Mouse (Mus musculus): ENCODE data around the gene Hmgcs2. TPM values are rescaled to one million over a fixed set of nuclear protein-coding genes. Genes with fewer than 3 reads are reported as not detected.

Gene Hmgcs2
- polyA plus RNA-seq, 1 experiment from 2014 or later: 1.3 TPM

- 93% methylated on average over 5 of the region's 5 CpGs for WGBS
- no peak overlapping the region for H3K27ac ChIP-seq
- peaks cover 18% of the 10 kb centered on the region for H3K4me1 ChIP-seq
- ATAC-seq (ENCODE audit: low FRiP score, low read depth): no peak
- no peaks in the 10 kb centered on the region for H3K36me3 ChIP-seq
- H3K9ac ChIP-seq: no peak overlapping the region
- no peaks in the 10 kb centered on the region for H3K27me3 ChIP-seq
- H3K4me3 ChIP-seq: no peak overlapping the region
- H3K9me3 ChIP-seq: no peaks in the 10 kb centered on the region
- H3K4me2 ChIP-seq (replicated peaks): no peak overlapping the region
Measured at GRCm38 (mm10) chr3:98283205-98283604, 3.0 kb downstream of the Hmgcs2 start.

GRCm38 (mm10) chr3:98291044-98291443 lies 10.8 kb downstream of the Hmgcs2 start:
- 91% methylated on average over 9 of the region's 9 CpGs for WGBS
- Histone ChIP-seq H3K9me3 (no peaks in the 10 kb centered on the region), H3K36me3 (no peaks in the 10 kb centered on the region), H3K9ac (no peak overlapping the region), H3K27ac (no peak overlapping the region), H3K27me3 (no peaks in the 10 kb centered on the region), H3K4me2 (replicated peaks) (no peak overlapping the region), H3K4me3 (no peak overlapping the region), H3K4me1 (no peaks in the 10 kb centered on the region)
- ATAC-seq (ENCODE audit: low FRiP score, low read depth): no peak

GRCm38 (mm10) chr3:98295965-98296364 lies 15.7 kb downstream of the Hmgcs2 start:
- ATAC-seq (ENCODE audit: low FRiP score, low read depth): no peak
- WGBS: 68% methylated on average over 10 of the region's 10 CpGs
- no peaks in the 10 kb centered on the region for H3K9me3 ChIP-seq

GRCm38 (mm10) chr3:98299391-98300100 lies 19.3 kb downstream of the Hmgcs2 start:
- 97% methylated on average over 1 of the region's 1 CpGs for WGBS
- no peak overlapping the region for H3K27ac ChIP-seq
- ATAC-seq (ENCODE audit: low FRiP score, low read depth): no peak

More at GRCm38 (mm10) chr3:98295965-98296364, 15.7 kb downstream of the Hmgcs2 start:
- Histone ChIP-seq H3K36me3 (no peaks in the 10 kb centered on the region), H3K9ac (no peak overlapping the region), H3K4me3 (no peak overlapping the region), H3K4me1 (no peaks in the 10 kb centered on the region), H3K27me3 (no peaks in the 10 kb centered on the region), H3K27ac (no peak overlapping the region), H3K4me2 (replicated peaks) (no peak overlapping the region)

GRCm38 (mm10) chr3:98300266-98300665 lies 20.0 kb downstream of the Hmgcs2 start:
- ATAC-seq (ENCODE audit: low FRiP score, low read depth): no peak
- Histone ChIP-seq H3K4me3 (no peak overlapping the region), H3K4me2 (replicated peaks) (no peak overlapping the region), H3K9ac (no peak overlapping the region), H3K27me3 (no peaks in the 10 kb centered on the region), H3K4me1 (no peaks in the 10 kb centered on the region), H3K9me3 (no peaks in the 10 kb centered on the region), H3K36me3 (no peaks in the 10 kb centered on the region), H3K27ac (no peak overlapping the region)
- 91% methylated on average over 4 of the region's 4 CpGs for WGBS

More at GRCm38 (mm10) chr3:98299391-98300100, 19.3 kb downstream of the Hmgcs2 start:
- no peaks in the 10 kb centered on the region for H3K27me3 ChIP-seq
- H3K9ac ChIP-seq: no peak overlapping the region
- H3K36me3 ChIP-seq: no peaks in the 10 kb centered on the region
- no peaks in the 10 kb centered on the region for H3K9me3 ChIP-seq
- no peaks in the 10 kb centered on the region for H3K4me1 ChIP-seq
- no peak overlapping the region for H3K4me3 ChIP-seq
- H3K4me2 ChIP-seq (replicated peaks): no peak overlapping the region

- H3K4me2 ChIP-seq (replicated peaks): no peak overlapping the region
Measured at GRCm38 (mm10) chr3:98301761-98302160, 21.5 kb downstream of the Hmgcs2 start.

GRCm38 (mm10) chr3:98308606-98309005 lies 28.4 kb downstream of the Hmgcs2 start:
- no peaks in the 10 kb centered on the region for H3K27me3 ChIP-seq
- H3K4me2 ChIP-seq (replicated peaks): no peak overlapping the region
- peaks cover 4% of the 10 kb centered on the region for H3K36me3 ChIP-seq
- no peaks in the 10 kb centered on the region for H3K9me3 ChIP-seq
- WGBS: 87% methylated on average over 6 of the region's 6 CpGs
- H3K9ac ChIP-seq: no peak overlapping the region
- H3K4me3 ChIP-seq: no peak overlapping the region
- no peak for ATAC-seq (ENCODE audit: low FRiP score, low read depth)
- H3K4me1 ChIP-seq: no peaks in the 10 kb centered on the region
- H3K27ac ChIP-seq: no peak overlapping the region

More at GRCm38 (mm10) chr3:98301761-98302160, 21.5 kb downstream of the Hmgcs2 start:
- no peaks in the 10 kb centered on the region for H3K27me3 ChIP-seq
- ATAC-seq (ENCODE audit: low FRiP score, low read depth): no peak
- no peaks in the 10 kb centered on the region for H3K9me3 ChIP-seq
- no peak overlapping the region for H3K4me3 ChIP-seq
- no peaks in the 10 kb centered on the region for H3K4me1 ChIP-seq
- H3K27ac ChIP-seq: no peak overlapping the region
- H3K36me3 ChIP-seq: no peaks in the 10 kb centered on the region
- H3K9ac ChIP-seq: no peak overlapping the region
- 86% methylated on average over 3 of the region's 3 CpGs for WGBS

- no peak overlapping the region for H3K27ac ChIP-seq
- H3K4me3 ChIP-seq: no peak overlapping the region
- no peaks in the 10 kb centered on the region for H3K27me3 ChIP-seq
- H3K9me3 ChIP-seq: no peaks in the 10 kb centered on the region
- WGBS: 89% methylated on average over 1 of the region's 1 CpGs
- ATAC-seq (ENCODE audit: low FRiP score, low read depth): no peak
- H3K4me1 ChIP-seq: no peaks in the 10 kb centered on the region
- H3K4me2 ChIP-seq (replicated peaks): no peak overlapping the region
- peaks cover 22% of the 10 kb centered on the region for H3K36me3 ChIP-seq
- no peak overlapping the region for H3K9ac ChIP-seq
Measured at GRCm38 (mm10) chr3:98310456-98310855, 30.2 kb downstream of the Hmgcs2 start.

- H3K36me3 ChIP-seq: peaks cover 39% of the 10 kb centered on the region
- H3K4me2 ChIP-seq (replicated peaks): no peak overlapping the region
- H3K4me3 ChIP-seq: no peak overlapping the region
- no peak overlapping the region for H3K27ac ChIP-seq
- WGBS: 43% methylated on average over 7 of the region's 7 CpGs
- no peaks in the 10 kb centered on the region for H3K9me3 ChIP-seq
- no peak overlapping the region for H3K9ac ChIP-seq
- ATAC-seq (ENCODE audit: low FRiP score, low read depth): no peak
- H3K27me3 ChIP-seq: no peaks in the 10 kb centered on the region
- peaks cover 14% of the 10 kb centered on the region for H3K4me1 ChIP-seq
Measured at GRCm38 (mm10) chr3:98312867-98313266, 32.6 kb downstream of the Hmgcs2 start.

- no peak for ATAC-seq (ENCODE audit: low FRiP score, low read depth)
- H3K4me2 ChIP-seq (replicated peaks): no peak overlapping the region
- no peaks in the 10 kb centered on the region for H3K9me3 ChIP-seq
- no peaks in the 10 kb centered on the region for H3K27me3 ChIP-seq
- no peak overlapping the region for H3K9ac ChIP-seq
- no peak overlapping the region for H3K27ac ChIP-seq
- H3K36me3 ChIP-seq: peaks cover 44% of the 10 kb centered on the region
- no peak overlapping the region for H3K4me3 ChIP-seq
- H3K4me1 ChIP-seq: peaks cover 20% of the 10 kb centered on the region
- 84% methylated on average over 9 of the region's 9 CpGs for WGBS
Measured at GRCm38 (mm10) chr3:98313294-98314155, 33.3 kb downstream of the Hmgcs2 start.

- H3K36me3 ChIP-seq: peaks cover 61% of the 10 kb centered on the region
- WGBS: 83% methylated on average over 2 of the region's 2 CpGs
- no peaks in the 10 kb centered on the region for H3K9me3 ChIP-seq
- H3K4me3 ChIP-seq: no peak overlapping the region
- no peaks in the 10 kb centered on the region for H3K27me3 ChIP-seq
- no peak overlapping the region for H3K4me2 ChIP-seq (replicated peaks)
- no peak overlapping the region for H3K27ac ChIP-seq
- no peak for ATAC-seq (ENCODE audit: low FRiP score, low read depth)
- H3K4me1 ChIP-seq: peaks cover 22% of the 10 kb centered on the region
- no peak overlapping the region for H3K9ac ChIP-seq
Measured at GRCm38 (mm10) chr3:98315181-98315580, 34.9 kb downstream of the Hmgcs2 start.

- Histone ChIP-seq H3K9ac (no peak overlapping the region), H3K27ac (peak overlapping the region; percentile 69), H3K4me3 (no peak overlapping the region), H3K4me1 (peaks cover 22% of the 10 kb centered on the region), H3K36me3 (peaks cover 75% of the 10 kb centered on the region), H3K4me2 (replicated peaks) (peak overlapping the region; percentile 23; the same call in 1 of the 2 replicates), H3K27me3 (no peaks in the 10 kb centered on the region), H3K9me3 (no peaks in the 10 kb centered on the region)
- 19% methylated on average over 3 of the region's 3 CpGs for WGBS
- peak; percentile 62; the same call in 1 of the 2 replicates for ATAC-seq (ENCODE audit: low FRiP score, low read depth)
Measured at GRCm38 (mm10) chr3:98317143-98317542, 36.9 kb downstream of the Hmgcs2 start.

Measured in limb, embryonic 13.5 days (tissue).